Mouse (Mus musculus) MEL (cell line): Measurements from ENCODE around the gene Stra6l. TPM values are rescaled to one million over a fixed set of nuclear protein-coding genes. Genes with fewer than 3 reads are reported as not detected.

ENCODE experiments used
- DNase-seq: peaks from one replicate; pipeline ENCODE4 v3.0.0; 2011; ENCODE audit warnings: low read depth, low spot score
- H3K27ac ChIP-seq: 2 replicates; pipeline ENCODE4 v1.5.1; 2012; ENCODE audit warnings: low read depth, mild to moderate bottlenecking, control low read depth, low read length, moderate library complexity; ENCODE audit not compliant: control insufficient read depth
- H3K27me3 ChIP-seq, 2 experiments: fragments of 150-350 bp in 1 of 2; sonication (generic) in 1 of 2; 2 replicates each; pipeline ENCODE4 v1.6.1; 2012; ENCODE audit warnings: low read length in 2 of 2, mild to moderate bottlenecking in 2 of 2, improper control_type of control experiment in 1 of 2, moderate library complexity in 1 of 2; ENCODE audit not compliant: insufficient read depth in 2 of 2, control insufficient read depth in 1 of 2
- H3K36me3 ChIP-seq, 2 experiments: 2 replicates each; pipeline ENCODE4 v1.6.1; 2012 to 2014; ENCODE audit warnings: low read length in 2 of 2, improper control_type of control experiment in 1 of 2, inconsistent platforms in 1 of 2, mild to moderate bottlenecking in 1 of 2; ENCODE audit not compliant: insufficient read depth in 2 of 2, control insufficient read depth in 1 of 2
- H3K4me1 ChIP-seq, 2 experiments: fragments of 150-350 bp in 1 of 2; sonication (generic) in 1 of 2; 2 replicates each; pipeline ENCODE4 v1.6.1; 2012; ENCODE audit warnings: low read length in 2 of 2, improper control_type of control experiment in 1 of 2, mild to moderate bottlenecking in 1 of 2; ENCODE audit not compliant: insufficient read depth in 2 of 2, control insufficient read depth in 1 of 2
- H3K4me3 ChIP-seq, 2 experiments: fragments of 150-350 bp in 1 of 2; sonication (generic) in 1 of 2; 2 replicates each; pipeline ENCODE4 v1.5.1; 2012; ENCODE audit warnings: low read depth in 2 of 2, low read length in 2 of 2, mild to moderate bottlenecking in 2 of 2, moderate library complexity in 2 of 2, control low read depth in 1 of 2, improper control_type of control experiment in 1 of 2; ENCODE audit not compliant: control insufficient read depth in 1 of 2, insufficient read depth in 1 of 2
- H3K79me2 ChIP-seq: 2 replicates; pipeline ENCODE4 v1.6.1; 2012; ENCODE audit warnings: mild to moderate bottlenecking, low read length, moderate library complexity; ENCODE audit not compliant: control insufficient read depth, poor library complexity, insufficient read depth
- H3K9ac ChIP-seq: 2 replicates; pipeline ENCODE4 v1.6.1; 2012; ENCODE audit warnings: low read depth, mild to moderate bottlenecking, control low read depth, low read length, moderate library complexity; ENCODE audit not compliant: control insufficient read depth, poor library complexity, severe bottlenecking
- H3K9me3 ChIP-seq: fragments of 150-350 bp; sonication (generic); replicated peaks from 2 replicates; pipeline ENCODE4 v1.6.1; 2012; ENCODE audit warnings: mild to moderate bottlenecking, low read length, improper control_type of control experiment, moderate library complexity; ENCODE audit not compliant: insufficient read depth
- CHD2 ChIP-seq: IDR thresholded peaks from 2 replicates; pipeline ENCODE4 v1.6.1; 2011; ENCODE audit warnings: low read length, improper control_type of control experiment
- CTCF ChIP-seq, 3 experiments: IDR thresholded peaks in 2 of 3; conservative IDR thresholded peaks in 1 of 3; 2 replicates each; pipeline ENCODE4 v1.5.1; 2011 to 2012; ENCODE audit warnings: low read length in 3 of 3, low read depth in 2 of 3, mild to moderate bottlenecking in 2 of 3, improper control_type of control experiment in 1 of 3, inconsistent platforms in 1 of 3, mixed read lengths in 1 of 3, moderate library complexity in 1 of 3; ENCODE audit not compliant: control insufficient read depth in 1 of 3, insufficient read depth in 1 of 3, poor library complexity in 1 of 3, severe bottlenecking in 1 of 3
- ELF1 ChIP-seq: IDR thresholded peaks from 2 replicates; pipeline ENCODE4 v1.6.1; 2014; ENCODE audit warnings: low read depth, mild to moderate bottlenecking, inconsistent platforms, low read length, improper control_type of control experiment, moderate library complexity
- EP300 ChIP-seq, 2 experiments: IDR thresholded peaks; 2 replicates each; pipeline ENCODE4 v1.6.1; 2011; ENCODE audit warnings: improper control_type of control experiment in 2 of 2, low read length in 2 of 2, low read depth in 1 of 2, mild to moderate bottlenecking in 1 of 2
- ETS1 ChIP-seq: IDR thresholded peaks from 2 replicates; pipeline ENCODE4 v1.6.1; 2012; ENCODE audit warnings: low read depth, mild to moderate bottlenecking, inconsistent platforms, low read length, improper control_type of control experiment, moderate library complexity
- GABPA ChIP-seq: IDR thresholded peaks from 2 replicates; pipeline ENCODE4 v1.6.1; 2012; ENCODE audit warnings: low read depth, mild to moderate bottlenecking, inconsistent platforms, low read length, improper control_type of control experiment, moderate library complexity
- GATA1 ChIP-seq: IDR thresholded peaks from 2 replicates; pipeline ENCODE4 v1.6.1; 2011; ENCODE audit warnings: low read depth, low read length, improper control_type of control experiment
- HCFC1 ChIP-seq: IDR thresholded peaks from 2 replicates; pipeline ENCODE4 v1.6.1; 2012; ENCODE audit warnings: low read depth, mild to moderate bottlenecking, inconsistent platforms, low read length, improper control_type of control experiment, moderate library complexity
- JUND ChIP-seq: IDR thresholded peaks from 2 replicates; pipeline ENCODE4 v1.6.1; 2011; ENCODE audit warnings: low read depth, mild to moderate bottlenecking, improper control_type of control experiment, low read length
- KAT2A ChIP-seq: conservative IDR thresholded peaks from 2 replicates; pipeline ENCODE4 v1.6.1; 2012; ENCODE audit warnings: low read depth, low read length, improper control_type of control experiment, inconsistent platforms
- MAFK ChIP-seq: IDR thresholded peaks from 2 replicates; pipeline ENCODE4 v1.6.1; 2011; ENCODE audit warnings: low read depth, mild to moderate bottlenecking, low read length, improper control_type of control experiment, borderline replicate concordance
- MAX ChIP-seq: IDR thresholded peaks from 2 replicates; pipeline ENCODE4 v1.6.1; 2011; ENCODE audit warnings: low read length, improper control_type of control experiment
- MAZ ChIP-seq: IDR thresholded peaks from 2 replicates; pipeline ENCODE4 v1.6.1; 2012; ENCODE audit warnings: low read depth, mild to moderate bottlenecking, inconsistent platforms, low read length, improper control_type of control experiment
- MEF2A ChIP-seq: IDR thresholded peaks from 2 replicates; pipeline ENCODE4 v1.6.1; 2014; ENCODE audit warnings: low read depth, mild to moderate bottlenecking, inconsistent platforms, low read length, improper control_type of control experiment; ENCODE audit not compliant: poor library complexity, insufficient replicate concordance, severe bottlenecking; ENCODE audit errors: extremely low read depth
- MXI1 ChIP-seq: IDR thresholded peaks from 2 replicates; pipeline ENCODE4 v1.6.1; 2011; ENCODE audit warnings: mild to moderate bottlenecking, low read depth, low read length, improper control_type of control experiment
- MYB ChIP-seq: IDR thresholded peaks from 2 replicates; pipeline ENCODE4 v1.6.1; 2011; ENCODE audit warnings: mild to moderate bottlenecking, low read depth, low read length, improper control_type of control experiment
- NELFE ChIP-seq: IDR thresholded peaks from 2 replicates; pipeline ENCODE4 v1.6.1; 2011; ENCODE audit warnings: low read depth, low read length, improper control_type of control experiment
- NRF1 ChIP-seq: IDR thresholded peaks from 2 replicates; pipeline ENCODE4 v1.6.1; 2014; ENCODE audit warnings: low read depth, mild to moderate bottlenecking, inconsistent platforms, low read length, improper control_type of control experiment, moderate library complexity; ENCODE audit not compliant: poor library complexity, insufficient read depth, severe bottlenecking
- POLR2A ChIP-seq, 2 experiments: IDR thresholded peaks; 2 replicates each; pipeline ENCODE4 v1.6.1; 2011 to 2012; ENCODE audit warnings: low read length in 2 of 2, mild to moderate bottlenecking in 2 of 2, control low read depth in 1 of 2, improper control_type of control experiment in 1 of 2, low read depth in 1 of 2, moderate library complexity in 1 of 2; ENCODE audit not compliant: control insufficient read depth in 1 of 2, insufficient read depth in 1 of 2, poor library complexity in 1 of 2
- POLR2AphosphoS2 ChIP-seq: IDR thresholded peaks from 2 replicates; pipeline ENCODE4 v1.6.1; 2011; ENCODE audit warnings: low read length, improper control_type of control experiment
- POLR2AphosphoS5 ChIP-seq: IDR thresholded peaks from 2 replicates; pipeline ENCODE4 v1.6.1; 2012; ENCODE audit warnings: low read depth, borderline replicate concordance, mild to moderate bottlenecking, inconsistent platforms, low read length, moderate library complexity, mixed read lengths
- RAD21 ChIP-seq: IDR thresholded peaks from 2 replicates; pipeline ENCODE4 v1.6.1; 2011; ENCODE audit warnings: mild to moderate bottlenecking, low read depth, low read length, improper control_type of control experiment
- RCOR1 ChIP-seq: IDR thresholded peaks from 2 replicates; pipeline ENCODE4 v1.6.1; 2012; ENCODE audit warnings: low read depth, mild to moderate bottlenecking, inconsistent platforms, low read length, improper control_type of control experiment
- SIN3A ChIP-seq: IDR thresholded peaks from 2 replicates; pipeline ENCODE4 v1.6.1; 2012; ENCODE audit warnings: low read length, improper control_type of control experiment, inconsistent platforms
- TAL1 ChIP-seq: IDR thresholded peaks from 2 replicates; pipeline ENCODE4 v1.6.1; 2012; ENCODE audit warnings: mild to moderate bottlenecking, inconsistent platforms, low read length, moderate library complexity, mixed read lengths
- TBP ChIP-seq: IDR thresholded peaks from 2 replicates; pipeline ENCODE4 v1.8.0; 2011; ENCODE audit warnings: low read depth, low read length, improper control_type of control experiment
- TCF12 ChIP-seq: IDR thresholded peaks from 2 replicates; pipeline ENCODE4 v1.6.1; 2014; ENCODE audit warnings: low read depth, mild to moderate bottlenecking, inconsistent platforms, low read length, improper control_type of control experiment, moderate library complexity
- USF1 ChIP-seq: IDR thresholded peaks from 2 replicates; pipeline ENCODE4 v1.6.1; 2014; ENCODE audit warnings: low read depth, mild to moderate bottlenecking, inconsistent platforms, low read length, improper control_type of control experiment, moderate library complexity
- ZC3H11A ChIP-seq: IDR thresholded peaks from 2 replicates; pipeline ENCODE4 v1.6.1; 2012; ENCODE audit warnings: low read depth, mild to moderate bottlenecking, inconsistent platforms, low read length, improper control_type of control experiment
- ZKSCAN1 ChIP-seq: IDR thresholded peaks from 2 replicates; pipeline ENCODE4 v1.6.1; 2012; ENCODE audit warnings: low read depth, mild to moderate bottlenecking, inconsistent platforms, low read length, improper control_type of control experiment, moderate library complexity
- ZNF384 ChIP-seq: IDR thresholded peaks from 2 replicates; pipeline ENCODE4 v1.6.1; 2012; ENCODE audit warnings: low read depth, mild to moderate bottlenecking, inconsistent platforms, low read length, improper control_type of control experiment
- polyA plus RNA-seq, 2 experiments: library from polyadenylated mRNA; stranded (reverse) in 1 of 2; unstranded in 1 of 2; fragments of >175 nt in 1 of 2; fragments of >200 nt in 1 of 2; gene quantifications; 2 replicates each; pipeline versions ENCODE4 v1.2.1 to v1.2.4; 2012; ENCODE audit warnings: low replicate concordance in 2 of 2, low read depth in 1 of 2; ENCODE audit not compliant: insufficient read length in 2 of 2, insufficient read depth in 1 of 2, missing spikeins in 1 of 2
- total RNA-seq: library from RNA; depleted of rRNA; stranded (reverse); fragments of 300-350 nt; gene quantifications from 2 replicates; pipeline ENCODE4 v1.2.3, GENCODE M21; 2012

Gene Stra6l
- total and polyA plus RNA-seq, 3 experiments, result not detected

DNA sequence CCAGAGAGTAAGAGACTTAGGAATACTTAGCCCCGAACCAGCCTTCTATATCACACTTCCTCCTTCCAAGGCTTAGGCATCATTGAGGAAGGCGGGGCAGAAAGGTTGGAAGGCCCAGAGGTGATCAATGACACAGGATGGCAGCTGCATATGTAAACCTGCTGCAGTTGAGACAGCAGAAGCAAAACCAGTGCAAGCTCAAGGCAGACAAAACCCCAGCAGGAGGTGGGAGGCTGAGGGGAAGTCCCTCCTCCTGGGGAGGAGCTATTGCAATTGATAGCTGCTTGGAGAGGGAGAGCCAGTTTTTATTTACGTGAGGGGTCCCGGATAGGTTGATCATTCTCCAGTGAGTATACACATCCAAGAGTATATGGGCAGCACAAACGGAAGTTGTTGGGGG is 15.0 kb upstream of the Stra6l start:
- Histone ChIP-seq H3K4me1 (no peaks in the 10 kb centered on the region), H3K79me2 (no peaks in the 10 kb centered on the region), H3K9ac (no peak overlapping the region), H3K9me3 (no peaks in the 10 kb centered on the region), H3K4me3 (no peak overlapping the region), H3K36me3 (no peaks in the 10 kb centered on the region), H3K27ac (no peak overlapping the region), H3K27me3 (peaks cover 9 to 15% of the 10 kb centered on the region in 2 experiments)
- TF ChIP-seq POLR2AphosphoS2, result no peak
- no peak for TF ChIP-seq MYB
- no peak for TF ChIP-seq TCF12
- TF ChIP-seq RAD21, result no peak
- TF ChIP-seq ZC3H11A, result no peak
- TF ChIP-seq USF1, result no peak
- TF ChIP-seq POLR2AphosphoS5, result no peak
- TF ChIP-seq MAFK, result no peak
- no peak for TF ChIP-seq MAX
- TF ChIP-seq KAT2A, result no peak
- DNase-seq, result no peak

DNA sequence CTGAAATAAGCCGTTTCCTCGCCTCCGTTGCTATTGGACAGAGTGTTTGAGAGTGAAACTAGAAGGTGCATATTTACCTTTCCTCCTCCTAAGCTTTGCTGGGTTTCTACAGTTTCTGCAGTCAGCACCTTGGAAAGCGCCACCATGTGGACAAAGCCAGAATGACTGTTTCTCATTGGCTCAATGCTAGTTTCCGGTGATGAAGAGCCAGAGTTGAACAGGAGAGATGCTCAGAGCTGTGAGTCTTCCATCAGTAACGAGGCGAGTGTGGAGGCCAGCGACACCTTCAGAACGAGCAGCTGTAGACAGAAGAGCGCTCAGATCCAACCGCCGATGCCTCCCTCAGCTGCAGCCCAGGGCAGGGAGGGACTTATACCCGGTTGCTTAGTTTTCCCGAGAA is 4.1 kb upstream of the Stra6l start:
- Histone ChIP-seq H3K9ac (no peak overlapping the region), H3K36me3 (no peaks in the 10 kb centered on the region)
- peak; percentile 66 for DNase-seq
- TF ChIP-seq GABPA (no peak), EP300 (IDR thresholded peaks at IDR 0.05; ENCODE audit: low read depth in 1 of 2, low read length in 2 of 2) (no peak), NELFE (no peak), CHD2 (no peak), POLR2A (IDR thresholded peaks at IDR 0.05; ENCODE audit: control insufficient read depth in 1 of 2, insufficient read depth in 1 of 2, low read depth in 1 of 2, low read length in 2 of 2, poor library complexity in 1 of 2) (no peak), ZKSCAN1 (no peak), NRF1 (no peak), USF1 (no peak), MEF2A (no peak), ETS1 (no peak), SIN3A (0 out of 2 replicates have a peak, but pooled peaks have one; percentile 26), JUND (no peak), ELF1 (no peak), TAL1 (no peak), HCFC1 (no peak), MAZ (no peak), ZC3H11A (peak; percentile 18; the same call in 1 of the 2 replicates), MYB (no peak), MAX (no peak), KAT2A (no peak), RAD21 (peak; percentile 46), TCF12 (no peak), GATA1 (no peak), ZNF384 (no peak), TBP (no peak), POLR2AphosphoS5 (no peak), CTCF (IDR thresholded peaks at IDR 0.05 in 2 of 3, conservative IDR thresholded peaks at IDR 0.05 in 1 of 3; ENCODE audit: control insufficient read depth in 1 of 3, insufficient read depth in 1 of 3, low read depth in 2 of 3, low read length in 3 of 3, poor library complexity in 1 of 3, severe bottlenecking in 1 of 3) (peak; percentile 71 to 85 (median 82)), RCOR1 (no peak), MXI1 (peak; percentile 42; the same call in 1 of the 2 replicates), MAFK (no peak)

More for the DNA sequence above, 4.1 kb upstream of the Stra6l start:
- Histone ChIP-seq H3K27me3 (peaks cover 2 to 9% of the 10 kb centered on the region in 2 experiments; a peak in 3 of 4 replicates), H3K9me3 (no peaks in the 10 kb centered on the region), H3K4me3 (no peak overlapping the region), H3K27ac (no peak overlapping the region), H3K4me1 (no peaks in the 10 kb centered on the region), H3K79me2 (no peaks in the 10 kb centered on the region)
